Comparison of ENCODE assay signal across 24 mouse cellular contexts in genomic region chr5:47528671-47529070, GRCm38 (mm10).
A peak's percentile ranks its signal among the peaks of the same experiment; 100 is the strongest.
DNase-seq lines count a peak whose midpoint lies in the region; ATAC-seq lines count a peak whose summit lies in the region.
"Had no signal": no experiment of that assay in that cellular context is flagged by ENCODE, and none has a peak within 500 bp of the region (broad histone marks: within the 10 kb centered on the region; RNA-seq: fewer than 3 reads in every experiment).

No protein-coding gene starts in this region.

- no peak overlapping the region for H3K4me3 ChIP-seq in kidney, embryonic 16.5 days (ENCODE audit: low read length)
- no peak overlapping the region for H3K4me3 ChIP-seq in kidney, embryonic 14.5 days (ENCODE audit: low read length)
- no peak overlapping the region for H3K4me3 ChIP-seq in midbrain, embryonic 13.5 days (replicated peaks)
- no peak overlapping the region for H3K4me3 ChIP-seq in midbrain, embryonic 10.5 days
- H3K4me3 ChIP-seq: embryonic facial prominence, embryonic 10.5 days; embryonic facial prominence, embryonic 12.5 days; forebrain, embryonic 13.5 days; forebrain, embryonic 15.5 days had no signal

- H3K9me3 ChIP-seq in kidney, embryonic 16.5 days (ENCODE audit: low read length): no peaks in the 10 kb centered on the region
- 0 out of 2 replicates have a peak, but pooled peaks cover 2% of the 10 kb centered on the region for H3K9me3 ChIP-seq in kidney, embryonic 14.5 days (ENCODE audit: control insufficient read depth, low read length)
- H3K9me3 ChIP-seq in midbrain, embryonic 13.5 days: no peaks in the 10 kb centered on the region
- no peaks in the 10 kb centered on the region for H3K9me3 ChIP-seq in midbrain, embryonic 10.5 days (replicated peaks)
- H3K9me3 ChIP-seq: embryonic facial prominence, embryonic 12.5 days; forebrain, embryonic 13.5 days; forebrain, embryonic 15.5 days; G1E had no signal

- intact Hi-C loops in heart, postnatal 10 days (cut with DNase I): no loop called here

- H3K4me2 ChIP-seq in kidney, embryonic 16.5 days (replicated peaks; ENCODE audit: low read depth, low read length): no peak overlapping the region
- no peak overlapping the region for H3K4me2 ChIP-seq in kidney, embryonic 14.5 days (replicated peaks; ENCODE audit: low read depth, low read length)
- no peak overlapping the region for H3K4me2 ChIP-seq in midbrain, embryonic 13.5 days (replicated peaks)
- H3K4me2 ChIP-seq: embryonic facial prominence, embryonic 12.5 days; forebrain, embryonic 13.5 days; forebrain, embryonic 15.5 days had no signal

- no peaks in the 10 kb centered on the region for H3K4me1 ChIP-seq in kidney, embryonic 16.5 days (ENCODE audit: insufficient read depth, low read length)
- no peaks in the 10 kb centered on the region for H3K4me1 ChIP-seq in kidney, embryonic 14.5 days (ENCODE audit: control insufficient read depth, insufficient read depth, low read length)
- no peaks in the 10 kb centered on the region for H3K4me1 ChIP-seq in midbrain, embryonic 13.5 days (replicated peaks)
- H3K4me1 ChIP-seq in midbrain, embryonic 10.5 days: no peaks in the 10 kb centered on the region
- H3K4me1 ChIP-seq: embryonic facial prominence, embryonic 10.5 days; embryonic facial prominence, embryonic 12.5 days; forebrain, embryonic 13.5 days; forebrain, embryonic 15.5 days had no signal

- H3K9ac ChIP-seq in kidney, embryonic 16.5 days (replicated peaks; ENCODE audit: low read length): no peak overlapping the region
- H3K9ac ChIP-seq in kidney, embryonic 14.5 days (ENCODE audit: low read depth, low read length): no peak overlapping the region
- H3K9ac ChIP-seq in midbrain, embryonic 13.5 days (replicated peaks): no peak overlapping the region
- H3K9ac ChIP-seq: embryonic facial prominence, embryonic 12.5 days; forebrain, embryonic 13.5 days; forebrain, embryonic 15.5 days had no signal

- peak; percentile 31; the same call in 1 of the 2 replicates for ATAC-seq in kidney, embryonic 16.5 days (ENCODE audit: low FRiP score, low TSS enrichment)
- no peak for ATAC-seq in kidney, embryonic 14.5 days (ENCODE audit: low FRiP score, low TSS enrichment)
- ATAC-seq in midbrain, embryonic 13.5 days: 0 out of 2 replicates have a peak, but pooled peaks have one; percentile 60
- ATAC-seq: activated CD4-positive, CD25-positive, alpha-beta regulatory T cell, adult 4 months; CD4-positive, CD25-positive, alpha-beta regulatory T cell, adult 4 months; forebrain, embryonic 13.5 days; forebrain, embryonic 15.5 days; Patski had no signal

- DNase-seq in heart, adult 11 months: peak; percentile 78
- no peak for DNase-seq in heart, postnatal 10 days
- DNase-seq in midbrain, embryonic 10.5 days (ENCODE audit: low spot score): no peak
- DNase-seq: adrenal gland, adult 8-10 months; adrenal gland, postnatal 14 days; adrenal gland, postnatal 36 days; B cell, adult 2 months; cerebellum, adult 11-12 months; cerebellum, adult 2 months; cerebellum, adult 9-10 months; cerebellum, postnatal 10 days; cerebellum, postnatal 25 days had no signal

- no peak overlapping the region for H3K27ac ChIP-seq in kidney, embryonic 16.5 days (ENCODE audit: low read length)
- H3K27ac ChIP-seq in kidney, embryonic 14.5 days (ENCODE audit: low read depth, low read length): no peak overlapping the region
- no peak overlapping the region for H3K27ac ChIP-seq in midbrain, embryonic 13.5 days
- H3K27ac ChIP-seq in midbrain, embryonic 10.5 days (replicated peaks): no peak overlapping the region
- H3K27ac ChIP-seq: embryonic facial prominence, embryonic 10.5 days; embryonic facial prominence, embryonic 12.5 days; forebrain, embryonic 13.5 days; forebrain, embryonic 15.5 days had no signal

- H3K36me3 ChIP-seq in kidney, embryonic 16.5 days (ENCODE audit: insufficient read depth, low read length): no peaks in the 10 kb centered on the region
- H3K36me3 ChIP-seq in kidney, embryonic 14.5 days (ENCODE audit: control insufficient read depth, insufficient read depth, low read length): no peaks in the 10 kb centered on the region
- H3K36me3 ChIP-seq in midbrain, embryonic 13.5 days: no peaks in the 10 kb centered on the region
- H3K36me3 ChIP-seq in midbrain, embryonic 10.5 days: no peaks in the 10 kb centered on the region
- H3K36me3 ChIP-seq: embryonic facial prominence, embryonic 10.5 days; embryonic facial prominence, embryonic 12.5 days; forebrain, embryonic 15.5 days; G1E had no signal

- 86% methylated on average over 7 of the region's 7 CpGs for WGBS in kidney, embryonic 16.5 days
- WGBS in kidney, embryonic 14.5 days: 89% methylated on average over 7 of the region's 7 CpGs
- WGBS in midbrain, embryonic 13.5 days: 90% methylated on average over 7 of the region's 7 CpGs
- 87% methylated on average over 7 of the region's 7 CpGs for WGBS in midbrain, embryonic 10.5 days

- H3K27me3 ChIP-seq in kidney, embryonic 16.5 days (ENCODE audit: insufficient read depth, low read length): no peaks in the 10 kb centered on the region
- no peaks in the 10 kb centered on the region for H3K27me3 ChIP-seq in kidney, embryonic 14.5 days (ENCODE audit: control insufficient read depth, insufficient read depth, low read length)
- no peaks in the 10 kb centered on the region for H3K27me3 ChIP-seq in midbrain, embryonic 13.5 days
- no peaks in the 10 kb centered on the region for H3K27me3 ChIP-seq in midbrain, embryonic 10.5 days (ENCODE audit: low read depth, poor library complexity, severe bottlenecking)
- H3K27me3 ChIP-seq: CH12.LX; embryonic facial prominence, embryonic 12.5 days; forebrain, embryonic 13.5 days; forebrain, embryonic 15.5 days had no signal
